Mouse (Mus musculus) megakaryocyte progenitor cell, adult 5-6 weeks (primary cell): ENCODE measurements around the gene Tead2. TPM values are rescaled to one million over a fixed set of nuclear protein-coding genes. Genes with fewer than 3 reads are reported as not detected.

ENCODE experiments used
- ATAC-seq: replicated peaks from 2 replicates; pipeline ENCODE4 v1.8.0; 2016; ENCODE audit warnings: mild to moderate bottlenecking, moderate TSS enrichment, inconsistent platforms; ENCODE audit not compliant: poor library complexity
- total RNA-seq, 2 experiments: library from RNA; stranded (forward) in 1 of 2; stranded (reverse) in 1 of 2; fragments of 157-497, 149-512 nt in 1 of 2; fragments of 200-1000 nt in 1 of 2; gene quantifications; 2 replicates each; pipeline versions ENCODE4 v1.2.3 to v1.2.4; 2015 to 2017

Gene Tead2
- total RNA-seq (2015), result 2.2 TPM in 1 of 2 replicates, not detected in the other
- 0.20 TPM in 1 of 2 replicates, not detected in the other for total RNA-seq (2017)

DNA sequence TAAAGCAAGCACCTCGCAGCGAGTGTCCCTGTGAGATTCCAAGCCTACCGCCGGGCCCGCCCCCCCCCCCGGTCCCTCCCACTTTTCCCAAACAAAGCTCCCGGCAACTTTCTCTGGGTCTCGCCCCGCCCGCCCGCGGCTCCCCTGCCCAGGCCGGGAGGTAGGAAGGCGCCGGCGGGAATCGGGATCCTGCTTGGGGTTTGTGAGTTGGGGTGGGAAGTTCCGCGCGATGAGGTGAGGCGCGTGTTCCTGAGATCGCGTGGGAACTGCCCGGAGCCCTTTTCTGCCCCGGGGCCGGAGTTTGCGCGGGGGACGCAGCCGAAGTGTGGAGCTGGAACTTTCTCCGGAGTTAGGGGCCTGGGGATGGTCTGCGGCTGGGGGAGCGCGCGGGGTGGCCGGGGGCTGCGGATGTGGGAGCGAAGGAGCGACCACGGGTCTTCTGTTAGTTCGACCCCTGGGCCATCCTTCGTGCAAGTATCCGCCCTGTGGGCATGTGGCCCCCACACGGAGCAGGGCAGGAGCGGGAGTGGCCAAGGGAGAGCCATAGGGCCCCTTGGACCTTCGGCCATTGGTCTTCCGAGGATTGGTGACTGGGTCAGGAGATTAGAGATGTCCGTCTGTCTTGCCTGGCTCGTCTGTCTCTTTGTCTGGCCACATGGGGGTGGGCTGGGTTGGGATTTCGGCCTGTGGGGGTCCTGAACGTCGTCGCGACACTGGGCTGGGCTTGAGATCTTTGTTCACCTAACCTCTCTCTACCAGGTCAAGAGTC lies at the start of gene Tead2:
Tead2 (plus strand) TSS at position 81 of the 769 bp plus-strand sequence.
- no peak for ATAC-seq

DNA sequence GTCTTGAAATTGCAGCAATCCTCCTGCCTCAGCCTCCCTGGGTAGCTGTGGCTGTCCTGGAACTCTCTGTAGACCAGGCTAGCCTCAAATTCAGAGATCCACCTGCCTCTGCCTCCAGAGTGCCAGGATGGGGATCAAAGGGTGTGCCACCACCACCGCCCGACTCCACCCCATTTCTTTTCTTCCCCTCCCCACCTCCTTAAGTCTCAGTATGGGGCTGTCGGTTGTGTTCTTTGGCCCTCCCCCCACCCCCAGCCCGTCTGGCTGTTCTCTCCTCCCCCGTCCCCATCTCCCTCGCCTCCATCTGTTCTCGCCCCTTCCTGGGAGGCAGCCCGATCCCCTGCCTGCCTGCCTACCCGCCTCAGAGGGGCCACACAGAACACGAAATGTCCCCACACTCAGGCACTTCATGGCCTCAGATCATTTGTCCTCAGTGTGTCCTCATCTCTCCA lies 48.6 kb upstream of the Tead2 start:
- no peak for ATAC-seq

GRCm38 (mm10) chr7:45167761-45168445 lies 47.6 kb upstream of the Tead2 start:
- no peak for ATAC-seq

DNA sequence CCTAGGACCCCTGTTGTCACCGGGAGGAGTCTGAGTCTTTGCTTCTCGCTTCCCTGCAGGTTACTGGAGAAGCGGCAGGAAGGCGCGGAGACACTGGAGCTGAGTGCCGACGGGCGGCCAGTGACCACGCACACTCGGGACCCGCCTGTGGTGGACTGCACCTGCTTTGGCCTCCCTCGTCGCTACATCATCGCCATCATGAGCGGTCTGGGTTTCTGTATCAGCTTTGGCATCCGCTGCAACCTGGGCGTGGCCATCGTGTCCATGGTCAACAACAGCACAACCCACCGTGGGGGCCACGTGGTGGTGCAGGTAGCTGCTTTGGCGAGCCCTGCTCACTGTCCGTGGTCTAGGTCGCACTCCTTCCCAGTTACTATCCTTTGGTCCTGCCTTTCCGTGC lies 46.9 kb upstream of the Tead2 start:
- no peak for ATAC-seq

- ATAC-seq, result peak; percentile 30; the same call in 1 of the 2 replicates
Observed at GRCm38 (mm10) chr7:45169495-45169894, 46.1 kb upstream of the Tead2 start.

DNA sequence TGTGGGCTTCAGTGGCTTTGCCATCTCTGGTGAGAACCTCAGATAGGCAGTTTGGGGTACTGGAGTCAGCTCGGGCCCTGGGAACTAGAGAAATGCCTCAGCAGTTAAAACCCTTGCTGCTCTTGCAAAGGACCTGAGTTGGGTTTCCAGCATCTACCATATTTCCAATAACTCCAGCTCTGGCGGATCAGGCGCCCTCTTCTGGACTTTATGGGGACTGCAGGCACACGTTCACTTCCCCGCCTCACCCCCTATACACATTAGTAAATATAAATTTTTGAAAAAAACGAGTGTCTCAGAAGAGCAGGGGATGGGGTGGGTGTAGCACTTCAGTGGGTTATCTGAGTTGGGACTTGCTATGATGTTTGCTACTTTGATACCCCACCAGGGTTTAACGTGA lies 42.6 kb upstream of the Tead2 start:
- ATAC-seq, result peak; percentile 56

DNA sequence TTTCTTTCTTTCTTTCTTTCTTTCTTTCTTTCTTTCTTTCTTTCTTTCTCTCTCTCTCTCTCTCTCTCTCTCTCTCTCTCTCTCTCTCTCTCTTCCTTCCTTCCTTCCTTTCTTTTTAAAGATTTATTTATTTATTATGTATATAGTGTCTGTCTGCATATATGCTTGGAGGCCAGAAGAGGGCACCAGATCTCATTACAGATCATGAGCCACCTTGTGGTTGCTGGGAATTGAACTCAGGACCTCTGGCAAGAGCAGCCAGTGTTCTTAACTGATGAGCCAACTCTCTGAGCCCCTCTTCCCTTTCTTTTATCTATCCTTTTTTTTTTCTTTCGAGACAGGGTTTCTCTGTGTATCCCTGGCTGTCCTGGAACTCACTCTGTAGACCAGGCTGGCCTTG lies 41.8 kb upstream of the Tead2 start:
- peak; percentile 50 for ATAC-seq

DNA sequence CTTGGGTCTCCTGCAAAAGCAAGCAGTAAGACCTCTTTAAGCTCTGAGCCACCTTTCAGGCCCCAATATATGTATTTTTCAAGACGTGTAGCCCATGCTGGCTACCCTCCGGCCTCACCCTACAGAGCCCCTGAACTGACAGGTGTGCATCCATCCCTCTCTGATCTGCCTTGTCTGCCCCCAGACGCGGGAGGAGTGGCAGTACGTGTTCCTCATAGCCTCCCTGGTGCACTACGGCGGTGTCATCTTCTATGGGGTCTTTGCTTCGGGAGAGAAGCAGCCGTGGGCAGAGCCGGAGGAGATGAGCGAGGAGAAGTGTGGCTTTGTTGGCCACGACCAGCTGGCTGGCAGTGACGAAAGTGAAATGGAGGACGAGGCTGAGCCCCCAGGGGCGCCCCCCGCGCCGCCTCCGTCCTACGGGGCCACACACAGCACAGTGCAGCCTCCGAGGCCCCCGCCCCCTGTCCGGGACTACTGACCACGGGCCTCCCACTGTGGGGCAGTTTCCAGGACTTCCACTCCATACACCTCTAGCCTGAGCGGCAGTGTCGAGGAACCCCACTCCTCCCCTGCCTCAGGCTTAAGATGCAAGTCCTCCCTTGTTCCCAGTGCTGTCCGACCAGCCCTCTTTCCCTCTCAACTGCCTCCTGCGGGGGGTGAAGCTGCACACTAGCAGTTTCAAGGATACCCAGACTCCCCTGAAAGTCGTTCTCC lies 40.8 kb upstream of the Tead2 start:
- ATAC-seq, result no peak

DNA sequence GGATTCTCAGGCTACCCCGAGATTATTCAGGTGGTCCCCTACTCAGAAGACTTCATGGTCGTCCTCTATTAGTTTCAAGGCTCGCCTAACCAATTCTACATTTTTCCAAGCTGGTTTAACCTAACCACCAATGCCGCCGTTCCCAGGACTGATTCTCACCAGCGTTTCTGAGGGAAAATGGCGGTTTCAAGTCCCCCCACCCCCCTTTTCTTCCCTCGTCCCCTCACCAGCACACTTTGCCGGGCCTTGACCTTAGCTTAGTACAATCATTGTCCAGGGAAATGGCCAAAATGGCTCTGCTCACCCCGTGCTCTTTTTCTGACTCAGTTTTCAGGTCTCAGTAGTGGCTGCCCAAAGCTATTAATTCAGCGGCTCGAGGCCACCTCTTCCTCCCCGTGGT lies 40.2 kb upstream of the Tead2 start:
- no peak for ATAC-seq

DNA sequence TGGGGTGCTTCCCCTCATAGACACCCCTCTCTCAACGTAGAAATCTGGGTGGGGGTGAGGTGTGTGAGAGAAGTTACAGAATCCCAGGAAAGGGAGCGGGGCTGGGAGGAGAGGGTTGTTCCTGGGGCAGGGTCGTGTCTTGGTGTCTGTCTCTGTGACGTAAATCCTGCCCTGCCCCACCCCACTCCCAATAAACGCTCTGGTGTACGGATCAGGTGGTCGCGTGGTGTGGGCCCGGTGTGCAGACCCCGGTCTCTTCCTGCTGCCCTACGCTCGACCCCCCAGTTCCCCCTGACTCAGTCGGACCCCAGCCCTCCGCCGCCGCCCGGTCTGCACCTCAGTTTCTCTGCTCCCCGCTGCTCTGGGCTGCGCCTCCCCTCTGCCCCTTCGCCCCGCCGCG lies 39.6 kb upstream of the Tead2 start:
- no peak for ATAC-seq

DNA sequence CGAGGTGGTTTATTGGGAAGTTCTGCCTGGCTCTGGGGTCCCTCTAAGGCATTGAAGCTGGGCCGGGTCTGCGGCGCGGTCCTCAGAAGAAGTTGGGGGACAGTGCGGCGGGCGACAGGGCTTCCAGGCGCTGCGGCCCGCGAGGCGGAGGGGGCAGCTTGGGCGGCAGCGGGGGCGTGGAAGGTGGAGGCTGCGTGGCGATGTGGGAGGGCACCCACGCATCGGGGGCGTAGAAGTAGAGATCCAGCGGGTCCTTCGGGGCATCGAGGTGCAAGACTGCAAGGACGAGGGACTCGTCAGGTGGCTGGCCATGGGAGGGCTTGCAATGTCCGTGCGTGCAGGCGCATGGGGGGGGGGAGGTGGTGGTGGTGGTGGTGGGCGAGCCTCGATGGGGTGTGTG lies 39.2 kb upstream of the Tead2 start:
- ATAC-seq, result no peak

GRCm38 (mm10) chr7:45178550-45178949 lies 37.0 kb upstream of the Tead2 start:
- ATAC-seq, result no peak

DNA sequence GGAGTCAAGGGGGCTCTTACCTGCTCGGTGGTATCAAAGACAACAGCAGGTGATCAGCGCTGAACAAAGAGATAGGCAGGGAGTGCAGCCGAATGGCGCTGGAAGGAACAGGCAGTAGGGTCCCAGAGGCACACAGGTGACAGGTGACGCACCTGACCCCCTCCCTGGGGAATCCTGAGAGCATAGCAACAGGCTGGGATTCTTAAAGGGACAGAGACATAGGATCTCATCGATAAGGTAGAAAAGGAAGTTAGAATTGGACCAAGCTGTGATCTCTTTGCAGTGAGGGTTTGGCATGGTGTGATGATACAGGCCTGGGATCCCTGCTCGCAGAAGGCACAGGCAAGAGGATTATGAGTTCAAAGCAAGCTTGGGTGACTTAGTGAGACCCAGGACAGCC lies 36.1 kb upstream of the Tead2 start, which contains the start of gene Gfy:
Gfy (minus strand) TSS at position 101 of the 400 bp plus-strand sequence.
- no peak for ATAC-seq

DNA sequence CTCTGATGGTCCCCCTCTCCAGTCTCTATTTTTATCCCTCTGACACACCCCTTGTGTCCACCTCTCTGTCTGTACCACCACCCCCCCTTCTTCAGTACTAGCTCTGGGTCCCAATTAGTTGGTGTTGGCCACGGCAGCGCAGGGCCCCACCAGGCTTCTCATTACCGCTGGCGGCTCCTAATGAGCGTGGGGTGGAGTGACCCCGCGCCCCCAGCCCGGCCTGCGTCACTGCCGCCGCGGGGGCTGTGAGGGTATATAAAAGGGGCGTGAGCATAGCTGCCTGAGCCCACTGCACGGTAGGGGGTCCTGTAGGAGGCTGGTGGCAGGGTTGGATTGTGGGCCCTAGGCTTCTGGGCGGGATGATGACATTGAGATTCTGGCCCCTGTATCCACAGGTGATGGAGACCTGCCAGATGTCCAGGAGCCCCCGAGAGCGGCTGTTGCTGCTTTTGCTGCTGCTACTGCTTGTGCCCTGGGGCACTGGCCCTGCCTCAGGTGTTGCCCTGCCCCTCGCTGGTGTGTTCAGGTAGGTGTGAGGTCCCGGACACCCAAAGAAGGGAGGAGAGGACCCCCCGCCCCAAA lies 34.6 kb upstream of the Tead2 start, which contains the start of gene Pth2:
Pth2 (plus strand) TSS at position 100 of the 582 bp plus-strand sequence.
- ATAC-seq, result no peak

- ATAC-seq, result peak; percentile 20
Observed at GRCm38 (mm10) chr7:45181540-45181939, 34.0 kb upstream of the Tead2 start.

GRCm38 (mm10) chr7:45182199-45182601 lies 33.4 kb upstream of the Tead2 start:
- ATAC-seq, result peak; percentile 96

GRCm38 (mm10) chr7:45182606-45183005 lies 32.9 kb upstream of the Tead2 start:
- 0 out of 2 replicates have a peak, but pooled peaks have one; percentile 2 for ATAC-seq

DNA sequence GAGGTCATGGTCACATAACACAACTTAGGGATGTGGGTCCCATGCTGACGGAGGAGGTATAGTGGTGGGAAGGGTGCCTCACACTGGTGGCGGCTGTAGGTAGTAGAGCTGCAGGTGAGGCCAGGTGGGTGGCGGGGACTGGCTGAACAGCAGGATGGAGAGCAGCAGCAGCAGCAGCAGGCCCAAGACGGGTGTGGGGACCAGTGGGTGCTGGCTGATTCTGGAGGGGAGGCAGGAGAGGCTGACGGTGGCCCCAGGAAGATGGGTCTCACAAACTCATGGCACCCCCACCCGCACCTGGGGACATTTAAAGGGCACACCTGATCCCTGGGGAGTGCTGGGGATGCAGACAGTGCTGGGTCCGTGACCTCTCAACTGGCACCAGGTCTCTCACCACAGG lies 31.9 kb upstream of the Tead2 start:
- ATAC-seq, result no peak

GRCm38 (mm10) chr7:45185921-45186320 lies 29.6 kb upstream of the Tead2 start:
- ATAC-seq, result no peak

- ATAC-seq, result no peak
Observed at GRCm38 (mm10) chr7:45189600-45189999, 26.0 kb upstream of the Tead2 start.

DNA sequence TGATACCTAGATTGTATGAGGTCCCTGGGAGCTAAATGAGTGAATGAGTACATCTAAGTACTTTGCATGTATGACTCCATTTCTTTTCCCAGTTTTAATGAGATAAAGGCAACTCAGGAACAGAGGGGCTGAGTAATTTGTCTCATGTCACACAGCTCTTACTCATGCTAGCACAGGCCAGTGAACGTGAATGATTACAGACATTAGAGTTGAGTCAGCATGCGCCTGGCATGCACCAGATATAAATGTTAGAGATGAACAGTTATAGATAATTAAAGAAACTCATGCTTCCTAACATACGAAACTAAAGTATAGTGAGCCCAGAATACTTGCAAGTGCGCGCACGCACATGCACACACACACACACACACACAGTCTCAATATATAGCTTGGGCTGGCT lies 25.4 kb upstream of the Tead2 start:
- peak; percentile 34 for ATAC-seq
